Mouse (Mus musculus): ENCODE data around the gene Phf21a. TPM values are rescaled to one million over a fixed set of nuclear protein-coding genes. Genes with fewer than 3 reads are reported as not detected.
A peak's percentile ranks its signal among the peaks of the same experiment; 100 is the strongest.
"Not testable (repeated sequence)": the region's sequence is repeated elsewhere in the genome, so short reads cannot be mapped to it uniquely, and the experiment has no call there.

Phf21a gene
- polyA plus RNA-seq, 1 experiment from 2014 or later = 46.2 TPM

DNA sequence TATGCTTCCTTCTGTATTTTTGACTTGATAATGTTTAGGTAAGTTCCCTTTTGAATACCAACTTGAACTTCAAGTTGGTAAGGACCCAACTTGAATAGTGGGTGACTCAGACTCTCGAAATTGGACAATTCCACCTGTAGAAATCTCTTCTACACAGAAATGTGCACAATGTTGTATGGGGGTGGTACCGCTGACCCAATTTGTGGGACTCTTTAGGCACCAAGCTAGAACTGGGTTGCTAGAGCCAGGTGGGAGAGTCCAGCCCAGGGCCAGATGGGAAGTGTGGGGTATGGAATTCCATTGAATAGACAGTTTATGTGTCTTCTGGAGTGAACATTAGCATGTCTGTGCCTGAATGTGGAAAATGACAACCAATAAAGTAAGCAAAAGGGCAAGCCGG lies 302.6 kb downstream of the Phf21a start:
- no peaks in the 10 kb centered on the region for H3K9me3 ChIP-seq (ENCODE audit: control insufficient read depth, low read length)
- no peak overlapping the region for H3K9ac ChIP-seq (ENCODE audit: low read depth, low read length)
- DNase-seq (ENCODE audit: low spot score) (no peak), ATAC-seq (ENCODE audit: low FRiP score) (no peak)
- no peaks in the 10 kb centered on the region for H3K36me3 ChIP-seq (ENCODE audit: control insufficient read depth, insufficient read depth, low read length)
- H3K4me2 ChIP-seq (replicated peaks; ENCODE audit: low read depth, low read length) = no peak overlapping the region
- 86% methylated on average over 3 of the region's 3 CpGs for WGBS
- H3K4me1 ChIP-seq (replicated peaks; ENCODE audit: control insufficient read depth, insufficient read depth, low read length) = peaks cover 33% of the 10 kb centered on the region
- H3K27me3 ChIP-seq (ENCODE audit: control insufficient read depth, insufficient read depth, low read length) = no peaks in the 10 kb centered on the region
- no peak overlapping the region for H3K27ac ChIP-seq (ENCODE audit: low read depth, low read length)
- H3K4me3 ChIP-seq (ENCODE audit: low read depth, low read length) = no peak overlapping the region

GRCm38 (mm10) chr2:92397436-92397835 lies 304.5 kb downstream of the Phf21a start:
- H3K27ac ChIP-seq (ENCODE audit: low read depth, low read length) = peak overlapping the region; percentile 33; the same call in 1 of the 2 replicates
- no peak overlapping the region for H3K9ac ChIP-seq (ENCODE audit: low read depth, low read length)
- no peak for DNase-seq (ENCODE audit: low spot score)
- no peaks in the 10 kb centered on the region for H3K36me3 ChIP-seq (ENCODE audit: control insufficient read depth, insufficient read depth, low read length)
- 95% methylated on average over 1 of the region's 1 CpGs for WGBS
- ATAC-seq (ENCODE audit: low FRiP score) = no peak
- no peak overlapping the region for H3K4me2 ChIP-seq (replicated peaks; ENCODE audit: low read depth, low read length)
- H3K9me3 ChIP-seq (ENCODE audit: control insufficient read depth, low read length) = no peaks in the 10 kb centered on the region
- peaks cover 23% of the 10 kb centered on the region for H3K4me1 ChIP-seq (replicated peaks; ENCODE audit: control insufficient read depth, insufficient read depth, low read length)
- no peaks in the 10 kb centered on the region for H3K27me3 ChIP-seq (ENCODE audit: control insufficient read depth, insufficient read depth, low read length)
- H3K4me3 ChIP-seq (ENCODE audit: low read depth, low read length) = no peak overlapping the region

DNA sequence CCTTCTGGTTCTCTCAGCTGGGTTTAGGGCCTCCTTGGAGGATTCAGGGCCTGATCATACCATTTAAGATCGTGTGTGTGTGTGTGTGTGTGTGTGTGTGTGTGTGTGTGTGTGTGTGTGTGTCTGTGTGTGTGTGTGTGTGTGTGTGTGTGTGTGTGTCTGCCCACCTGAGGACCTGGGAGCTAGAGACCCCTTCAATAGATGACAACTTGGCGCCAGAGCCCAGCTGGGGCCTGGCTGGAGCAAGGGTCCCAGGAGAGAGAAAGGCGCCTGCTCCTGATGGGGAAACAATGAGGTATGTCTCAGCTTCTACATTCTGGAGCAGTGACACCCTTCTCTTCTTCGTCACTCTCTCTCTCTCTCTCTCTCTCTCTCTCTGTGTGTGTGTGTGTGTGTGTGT lies 307.0 kb downstream of the Phf21a start:
- Histone ChIP-seq H3K4me3 (ENCODE audit: low read depth, low read length) (peak overlapping the region; percentile 63; the same call in 1 of the 2 replicates), H3K4me1 (replicated peaks; ENCODE audit: control insufficient read depth, insufficient read depth, low read length) (0 out of 2 replicates have a peak, but pooled peaks cover 11% of the 10 kb centered on the region), H3K4me2 (replicated peaks; ENCODE audit: low read depth, low read length) (peak overlapping the region; percentile 93)
- peak; percentile 34 for DNase-seq (ENCODE audit: low spot score)
- H3K36me3 ChIP-seq (ENCODE audit: control insufficient read depth, insufficient read depth, low read length); H3K27me3 ChIP-seq (ENCODE audit: control insufficient read depth, insufficient read depth, low read length); H3K9me3 ChIP-seq (ENCODE audit: control insufficient read depth, low read length); H3K27ac ChIP-seq (ENCODE audit: low read depth, low read length); ATAC-seq (ENCODE audit: low FRiP score); H3K9ac ChIP-seq (ENCODE audit: low read depth, low read length): not testable (repeated sequence)
- 47% methylated on average over 3 of the region's 4 CpGs for WGBS

- H3K4me3 ChIP-seq (ENCODE audit: low read depth, low read length) = peak overlapping the region; percentile 63
- H3K9me3 ChIP-seq (ENCODE audit: control insufficient read depth, low read length) = no peaks in the 10 kb centered on the region
- H3K27ac ChIP-seq (ENCODE audit: low read depth, low read length) = peak overlapping the region; percentile 37
- H3K4me2 ChIP-seq (replicated peaks; ENCODE audit: low read depth, low read length) = peak overlapping the region; percentile 93
- H3K36me3 ChIP-seq (ENCODE audit: control insufficient read depth, insufficient read depth, low read length) = no peaks in the 10 kb centered on the region
- peak; percentile 24; the same call in 1 of the 2 replicates for ATAC-seq (ENCODE audit: low FRiP score)
- H3K27me3 ChIP-seq (ENCODE audit: control insufficient read depth, insufficient read depth, low read length) = no peaks in the 10 kb centered on the region
- under 1% methylated on average over 19 of the region's 22 CpGs for WGBS
- peak overlapping the region; percentile 86 for H3K9ac ChIP-seq (ENCODE audit: low read depth, low read length)
- H3K4me1 ChIP-seq (replicated peaks; ENCODE audit: control insufficient read depth, insufficient read depth, low read length) = peaks cover 14% of the 10 kb centered on the region
- DNase-seq (ENCODE audit: low spot score) = peak; percentile 30
Observed at GRCm38 (mm10) chr2:92400682-92401081, 307.8 kb downstream of the Phf21a start.

- peaks cover 17% of the 10 kb centered on the region for H3K4me1 ChIP-seq (replicated peaks; ENCODE audit: control insufficient read depth, insufficient read depth, low read length)
- no peaks in the 10 kb centered on the region for H3K36me3 ChIP-seq (ENCODE audit: control insufficient read depth, insufficient read depth, low read length)
Observed at GRCm38 (mm10) chr2:92401091-92401561, 308.2 kb downstream of the Phf21a start, which contains the start of gene Mapk8ip1. Mapk8ip1 (minus strand) TSS chr2:92401263.

GRCm38 (mm10) chr2:92402591-92403326 lies 309.8 kb downstream of the Phf21a start:
- ATAC-seq (ENCODE audit: low FRiP score) = no peak

More at GRCm38 (mm10) chr2:92401091-92401561, 308.2 kb downstream of the Phf21a start, which contains the start of gene Mapk8ip1:
- Histone ChIP-seq H3K27ac (ENCODE audit: low read depth, low read length) (peak within 1 kb of the TSS; percentile 37), H3K4me3 (ENCODE audit: low read depth, low read length) (peak within 1 kb of the TSS; percentile 63), H3K9me3 (ENCODE audit: control insufficient read depth, low read length) (no peaks in the 10 kb centered on the region), H3K27me3 (ENCODE audit: control insufficient read depth, insufficient read depth, low read length) (no peaks in the 10 kb centered on the region), H3K9ac (ENCODE audit: low read depth, low read length) (peak within 1 kb of the TSS; percentile 86), H3K4me2 (replicated peaks; ENCODE audit: low read depth, low read length) (peak within 1 kb of the TSS; percentile 93)
- 4% methylated on average over 17 of the region's 59 CpGs for WGBS
- peak; percentile 65 for ATAC-seq (ENCODE audit: low FRiP score)
- DNase-seq (ENCODE audit: low spot score) = peak; percentile 74

GRCm38 (mm10) chr2:92403776-92404319 lies 310.9 kb downstream of the Phf21a start:
- Histone ChIP-seq H3K27ac (ENCODE audit: low read depth, low read length) (no peak overlapping the region), H3K9ac (ENCODE audit: low read depth, low read length) (no peak overlapping the region), H3K9me3 (ENCODE audit: control insufficient read depth, low read length) (no peaks in the 10 kb centered on the region), H3K36me3 (ENCODE audit: control insufficient read depth, insufficient read depth, low read length) (no peaks in the 10 kb centered on the region), H3K27me3 (ENCODE audit: control insufficient read depth, insufficient read depth, low read length) (no peaks in the 10 kb centered on the region), H3K4me1 (replicated peaks; ENCODE audit: control insufficient read depth, insufficient read depth, low read length) (peaks cover 14% of the 10 kb centered on the region), H3K4me3 (ENCODE audit: low read depth, low read length) (no peak overlapping the region), H3K4me2 (replicated peaks; ENCODE audit: low read depth, low read length) (no peak overlapping the region)
- DNase-seq (ENCODE audit: low spot score) (no peak), ATAC-seq (ENCODE audit: low FRiP score) (no peak)
- WGBS = 95% methylated on average over 5 of the region's 5 CpGs

More at GRCm38 (mm10) chr2:92402591-92403326, 309.8 kb downstream of the Phf21a start:
- Histone ChIP-seq H3K27ac (ENCODE audit: low read depth, low read length) (no peak overlapping the region), H3K9ac (ENCODE audit: low read depth, low read length) (no peak overlapping the region), H3K9me3 (ENCODE audit: control insufficient read depth, low read length) (no peaks in the 10 kb centered on the region), H3K27me3 (ENCODE audit: control insufficient read depth, insufficient read depth, low read length) (no peaks in the 10 kb centered on the region), H3K4me1 (replicated peaks; ENCODE audit: control insufficient read depth, insufficient read depth, low read length) (peaks cover 14% of the 10 kb centered on the region), H3K4me2 (replicated peaks; ENCODE audit: low read depth, low read length) (no peak overlapping the region), H3K4me3 (ENCODE audit: low read depth, low read length) (no peak overlapping the region), H3K36me3 (ENCODE audit: control insufficient read depth, insufficient read depth, low read length) (no peaks in the 10 kb centered on the region)
- no peak for DNase-seq (ENCODE audit: low spot score)
- WGBS = 76% methylated on average over 4 of the region's 4 CpGs

- ATAC-seq (ENCODE audit: low FRiP score) (no peak), DNase-seq (ENCODE audit: low spot score) (no peak)
- 0 out of 2 replicates have a peak, but pooled peaks cover 3% of the 10 kb centered on the region for H3K36me3 ChIP-seq (ENCODE audit: control insufficient read depth, insufficient read depth, low read length)
- H3K9me3 ChIP-seq (ENCODE audit: control insufficient read depth, low read length) = no peaks in the 10 kb centered on the region
- H3K27ac ChIP-seq (ENCODE audit: low read depth, low read length) = no peak overlapping the region
- H3K27me3 ChIP-seq (ENCODE audit: control insufficient read depth, insufficient read depth, low read length) = no peaks in the 10 kb centered on the region
- H3K9ac ChIP-seq (ENCODE audit: low read depth, low read length) = no peak overlapping the region
- no peak overlapping the region for H3K4me2 ChIP-seq (replicated peaks; ENCODE audit: low read depth, low read length)
- WGBS = 80% methylated on average over 6 of the region's 6 CpGs
- no peak overlapping the region for H3K4me3 ChIP-seq (ENCODE audit: low read depth, low read length)
- H3K4me1 ChIP-seq (replicated peaks; ENCODE audit: control insufficient read depth, insufficient read depth, low read length) = peaks cover 10% of the 10 kb centered on the region
Observed at GRCm38 (mm10) chr2:92404737-92405136, 311.8 kb downstream of the Phf21a start.
